Mouse (Mus musculus): Measurements from ENCODE around the gene Ttyh2.

The Ttyh2 gene

GRCm38 (mm10) chr11:114764820-114765818 is 89.9 kb downstream of the Ttyh2 start, which contains the start of gene Kif19a:
Gene Kif19a (plus strand): TSS chr11:114765388.
- peak; percentile 72 for DNase-seq (ENCODE audit: low spot score)

GRCm38 (mm10) chr11:114769911-114770310 is 94.7 kb downstream of the Ttyh2 start:
- no peak for DNase-seq (ENCODE audit: low spot score)

All from testis, postnatal 10 days (tissue).